Mouse (Mus musculus): ENCODE data around the gene Dmxl2. TPM values are rescaled to one million over a fixed set of nuclear protein-coding genes. Genes with fewer than 3 reads are reported as not detected.
A peak's percentile ranks its signal among the peaks of the same experiment; 100 is the strongest.

The Dmxl2 gene
- polyA plus RNA-seq (2015; fragmentation: Nextera tagmentation; extraction: Ambion mirVana) = 0.96 and 1.4 TPM in 2 replicates

DNA sequence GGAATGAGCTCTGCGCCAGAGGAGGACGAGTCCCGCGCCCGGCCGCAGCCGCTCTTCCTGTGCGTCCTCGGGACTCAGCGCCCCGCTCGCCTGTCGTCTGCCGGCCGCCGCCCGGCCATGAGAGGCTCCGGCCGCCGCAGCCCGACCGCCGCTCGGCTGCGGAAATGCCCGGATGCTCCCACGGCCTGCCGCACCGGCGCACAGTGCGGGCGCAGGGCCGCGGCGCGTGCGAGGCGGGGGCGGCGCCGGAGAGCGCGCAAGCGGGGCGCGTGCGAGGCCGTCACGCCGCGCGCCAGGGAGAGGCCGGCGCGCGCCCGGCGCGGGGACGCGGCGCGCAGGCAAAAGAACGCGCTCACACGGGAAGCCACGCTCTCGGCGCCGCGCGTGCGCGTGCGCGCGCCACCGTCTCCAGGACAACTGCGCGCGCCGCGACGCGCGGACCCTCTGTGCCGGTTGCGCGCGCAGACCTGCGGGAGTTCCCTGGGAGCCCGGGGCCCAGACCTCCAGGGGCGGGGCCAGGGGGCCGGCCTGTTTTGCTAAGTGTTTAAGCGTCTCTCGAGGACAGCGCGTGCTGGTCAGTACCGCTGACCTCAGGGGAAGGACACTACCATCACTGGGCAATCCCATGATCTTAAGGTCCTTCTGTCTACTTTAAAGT lies at the start of gene Dmxl2:
TSS of gene Dmxl2 (minus strand) at position 174 of the 658 bp plus-strand sequence.
- WGBS (ENCODE audit: insufficient replicate concordance) = under 1% methylated on average over 90 of the region's 99 CpGs
- Histone ChIP-seq H3K9me3 (replicated peaks; ENCODE audit: control insufficient read depth, low read length) (no peaks in the 10 kb centered on the region), H3K27me3 (ENCODE audit: control insufficient read depth, insufficient read depth, low read depth, low read length) (peaks cover 31% of the 10 kb centered on the region), H3K36me3 (ENCODE audit: control insufficient read depth, insufficient read depth) (no peaks in the 10 kb centered on the region), H3K27ac (ENCODE audit: low read length) (peak within 1 kb of the TSS; percentile 48; the same call in 1 of the 2 replicates), H3K4me3 (ENCODE audit: low read depth, low read length) (peak within 1 kb of the TSS; percentile 66), H3K9ac (ENCODE audit: low read depth, low read length) (peak within 1 kb of the TSS; percentile 60), H3K4me2 (ENCODE audit: low read depth, low read length) (peak within 1 kb of the TSS; percentile 78), H3K4me1 (ENCODE audit: control insufficient read depth, low read depth, low read length) (no peaks in the 10 kb centered on the region; the same call in 1 of the 2 replicates)
- peak; percentile 86 for ATAC-seq (ENCODE audit: low read depth)

- Histone ChIP-seq H3K4me2 (ENCODE audit: low read depth, low read length) (no peak overlapping the region), H3K9me3 (replicated peaks; ENCODE audit: control insufficient read depth, low read length) (no peaks in the 10 kb centered on the region), H3K4me1 (ENCODE audit: control insufficient read depth, low read depth, low read length) (no peaks in the 10 kb centered on the region), H3K9ac (ENCODE audit: low read depth, low read length) (no peak overlapping the region), H3K27ac (ENCODE audit: low read length) (no peak overlapping the region), H3K4me3 (ENCODE audit: low read depth, low read length) (no peak overlapping the region), H3K27me3 (ENCODE audit: control insufficient read depth, insufficient read depth, low read depth, low read length) (no peaks in the 10 kb centered on the region), H3K36me3 (ENCODE audit: control insufficient read depth, insufficient read depth) (no peaks in the 10 kb centered on the region)
- 66% methylated on average over 6 of the region's 6 CpGs for WGBS (ENCODE audit: insufficient replicate concordance)
- no peak for ATAC-seq (ENCODE audit: low read depth)
Observed at GRCm38 (mm10) chr9:54549433-54549832, 48.0 kb upstream of the Dmxl2 start.

DNA sequence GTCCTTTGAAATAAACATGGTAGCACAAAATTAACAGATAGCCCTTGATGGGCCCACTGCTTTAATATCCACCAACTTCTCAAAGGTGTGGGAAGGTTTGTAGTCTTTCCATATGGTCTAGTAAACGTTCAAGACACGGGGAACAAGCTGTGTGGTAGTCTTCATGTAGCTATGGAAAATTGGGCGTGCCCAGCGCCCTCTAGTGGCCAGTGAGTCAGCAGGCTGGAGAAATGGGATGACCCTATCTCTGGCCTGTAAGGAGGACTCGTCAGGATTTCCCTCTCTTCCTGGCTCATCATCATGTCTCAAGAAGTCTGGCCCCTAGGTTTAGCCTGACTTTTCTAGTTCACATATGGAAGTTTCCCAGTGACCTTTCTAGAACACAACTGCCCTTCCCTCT lies 46.1 kb upstream of the Dmxl2 start:
- no peak overlapping the region for H3K4me3 ChIP-seq (ENCODE audit: low read depth, low read length)
- no peak for ATAC-seq (ENCODE audit: low read depth)
- WGBS (ENCODE audit: insufficient replicate concordance) = 2% methylated on average over 5 of the region's 5 CpGs

DNA sequence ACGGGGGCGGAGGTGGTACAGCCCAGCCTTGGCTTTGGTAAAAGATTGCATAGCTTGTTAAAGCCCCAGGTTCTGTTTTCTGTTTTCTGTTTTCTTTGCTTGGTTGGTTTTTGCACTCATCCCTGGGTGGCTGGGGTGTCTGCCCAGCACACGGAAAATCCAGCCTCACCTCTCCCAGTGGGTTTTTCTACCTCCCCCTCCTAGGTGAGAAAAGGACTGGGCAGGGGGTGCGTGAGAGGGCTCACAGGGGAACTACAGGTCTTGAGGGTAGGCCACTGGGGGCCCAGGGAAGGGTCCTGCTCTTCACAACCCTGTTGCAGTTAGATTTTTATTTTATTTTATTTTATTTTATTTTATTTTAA lies 43.5 kb upstream of the Dmxl2 start:
- Histone ChIP-seq H3K4me2 (ENCODE audit: low read depth, low read length) (no peak overlapping the region), H3K36me3 (ENCODE audit: control insufficient read depth, insufficient read depth) (no peaks in the 10 kb centered on the region), H3K9ac (ENCODE audit: low read depth, low read length) (no peak overlapping the region), H3K27me3 (ENCODE audit: control insufficient read depth, insufficient read depth, low read depth, low read length) (no peaks in the 10 kb centered on the region), H3K4me1 (ENCODE audit: control insufficient read depth, low read depth, low read length) (no peaks in the 10 kb centered on the region), H3K4me3 (ENCODE audit: low read depth, low read length) (no peak overlapping the region), H3K27ac (ENCODE audit: low read length) (no peak overlapping the region), H3K9me3 (replicated peaks; ENCODE audit: control insufficient read depth, low read length) (no peaks in the 10 kb centered on the region)
- no peak for ATAC-seq (ENCODE audit: low read depth)
- WGBS (ENCODE audit: insufficient replicate concordance) = 68% methylated on average over 4 of the region's 4 CpGs

More for the DNA sequence above, 46.1 kb upstream of the Dmxl2 start:
- no peaks in the 10 kb centered on the region for H3K36me3 ChIP-seq (ENCODE audit: control insufficient read depth, insufficient read depth)
- no peak overlapping the region for H3K27ac ChIP-seq (ENCODE audit: low read length)
- H3K4me2 ChIP-seq (ENCODE audit: low read depth, low read length) = no peak overlapping the region
- H3K9me3 ChIP-seq (replicated peaks; ENCODE audit: control insufficient read depth, low read length) = no peaks in the 10 kb centered on the region
- H3K4me1 ChIP-seq (ENCODE audit: control insufficient read depth, low read depth, low read length) = no peaks in the 10 kb centered on the region
- no peak overlapping the region for H3K9ac ChIP-seq (ENCODE audit: low read depth, low read length)
- H3K27me3 ChIP-seq (ENCODE audit: control insufficient read depth, insufficient read depth, low read depth, low read length) = no peaks in the 10 kb centered on the region

- H3K9ac ChIP-seq (ENCODE audit: low read depth, low read length) = no peak overlapping the region
- no peaks in the 10 kb centered on the region for H3K9me3 ChIP-seq (replicated peaks; ENCODE audit: control insufficient read depth, low read length)
- no peaks in the 10 kb centered on the region for H3K4me1 ChIP-seq (ENCODE audit: control insufficient read depth, low read depth, low read length)
- ATAC-seq (ENCODE audit: low read depth) = no peak
- no peaks in the 10 kb centered on the region for H3K36me3 ChIP-seq (ENCODE audit: control insufficient read depth, insufficient read depth)
- H3K27me3 ChIP-seq (ENCODE audit: control insufficient read depth, insufficient read depth, low read depth, low read length) = no peaks in the 10 kb centered on the region
- H3K4me3 ChIP-seq (ENCODE audit: low read depth, low read length) = no peak overlapping the region
- WGBS (ENCODE audit: insufficient replicate concordance) = 64% methylated on average over 9 of the region's 9 CpGs
- H3K27ac ChIP-seq (ENCODE audit: low read length) = no peak overlapping the region
- H3K4me2 ChIP-seq (ENCODE audit: low read depth, low read length) = no peak overlapping the region
Observed at GRCm38 (mm10) chr9:54544212-54544953, 43.0 kb upstream of the Dmxl2 start.

DNA sequence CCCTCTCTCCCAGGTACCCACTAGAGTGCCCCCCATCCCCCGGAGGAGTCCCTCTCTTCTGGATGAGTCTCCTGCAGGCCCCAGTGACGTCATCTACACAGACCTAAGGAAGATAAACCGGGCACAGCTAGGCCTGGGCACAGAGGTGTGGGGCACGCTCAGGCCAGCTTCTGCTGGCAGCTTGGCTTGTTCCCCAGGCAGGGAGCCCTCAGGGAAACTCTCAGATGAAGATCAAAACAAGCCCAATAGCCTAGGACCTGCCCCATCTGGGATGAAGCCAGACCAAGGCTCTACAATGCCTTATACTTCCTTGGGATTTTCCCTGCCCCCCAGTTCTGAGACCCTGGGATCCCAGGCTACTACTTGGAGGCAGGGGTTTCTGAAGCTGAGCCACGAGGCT lies 39.4 kb upstream of the Dmxl2 start:
- Histone ChIP-seq H3K4me2 (ENCODE audit: low read depth, low read length) (no peak overlapping the region), H3K4me1 (ENCODE audit: control insufficient read depth, low read depth, low read length) (no peaks in the 10 kb centered on the region), H3K9ac (ENCODE audit: low read depth, low read length) (no peak overlapping the region), H3K36me3 (ENCODE audit: control insufficient read depth, insufficient read depth) (no peaks in the 10 kb centered on the region), H3K4me3 (ENCODE audit: low read depth, low read length) (no peak overlapping the region), H3K27me3 (ENCODE audit: control insufficient read depth, insufficient read depth, low read depth, low read length) (no peaks in the 10 kb centered on the region), H3K9me3 (replicated peaks; ENCODE audit: control insufficient read depth, low read length) (no peaks in the 10 kb centered on the region), H3K27ac (ENCODE audit: low read length) (no peak overlapping the region)
- 48% methylated on average over 5 of the region's 5 CpGs for WGBS (ENCODE audit: insufficient replicate concordance)
- no peak for ATAC-seq (ENCODE audit: low read depth)

DNA sequence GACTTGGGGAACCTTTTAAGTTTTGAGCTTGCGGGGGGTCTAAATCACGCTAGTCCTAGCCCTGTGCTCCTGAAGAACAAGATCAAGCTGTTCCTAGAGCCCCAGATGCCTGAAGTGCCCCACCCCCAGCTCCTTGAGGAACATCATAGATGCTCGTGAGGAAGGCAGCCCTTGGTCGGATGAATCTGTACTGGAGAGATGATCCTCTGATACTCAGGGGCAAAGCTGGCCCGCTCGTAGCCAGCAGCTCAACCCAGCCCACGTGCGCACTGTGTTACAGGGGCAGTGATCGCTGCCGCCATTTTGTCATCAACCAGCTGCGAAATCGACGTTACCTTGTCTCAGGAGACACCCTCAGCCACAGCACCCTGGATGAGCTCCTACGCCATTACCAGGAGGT lies 37.3 kb upstream of the Dmxl2 start, which contains the start of gene Sh2d7:
TSS of gene Sh2d7 (plus strand) at position 301 of the 400 bp plus-strand sequence.
- no peaks in the 10 kb centered on the region for H3K36me3 ChIP-seq (ENCODE audit: control insufficient read depth, insufficient read depth)
- no peak within 1 kb of the TSS for H3K27ac ChIP-seq (ENCODE audit: low read length)
- no peak for ATAC-seq (ENCODE audit: low read depth)
- H3K4me2 ChIP-seq (ENCODE audit: low read depth, low read length) = no peak within 1 kb of the TSS
- no peaks in the 10 kb centered on the region for H3K27me3 ChIP-seq (ENCODE audit: control insufficient read depth, insufficient read depth, low read depth, low read length)
- no peaks in the 10 kb centered on the region for H3K4me1 ChIP-seq (ENCODE audit: control insufficient read depth, low read depth, low read length)
- H3K9ac ChIP-seq (ENCODE audit: low read depth, low read length) = no peak within 1 kb of the TSS
- no peaks in the 10 kb centered on the region for H3K9me3 ChIP-seq (replicated peaks; ENCODE audit: control insufficient read depth, low read length)
- no peak within 1 kb of the TSS for H3K4me3 ChIP-seq (ENCODE audit: low read depth, low read length)
- WGBS (ENCODE audit: insufficient replicate concordance) = 79% methylated on average over 14 of the region's 14 CpGs

DNA sequence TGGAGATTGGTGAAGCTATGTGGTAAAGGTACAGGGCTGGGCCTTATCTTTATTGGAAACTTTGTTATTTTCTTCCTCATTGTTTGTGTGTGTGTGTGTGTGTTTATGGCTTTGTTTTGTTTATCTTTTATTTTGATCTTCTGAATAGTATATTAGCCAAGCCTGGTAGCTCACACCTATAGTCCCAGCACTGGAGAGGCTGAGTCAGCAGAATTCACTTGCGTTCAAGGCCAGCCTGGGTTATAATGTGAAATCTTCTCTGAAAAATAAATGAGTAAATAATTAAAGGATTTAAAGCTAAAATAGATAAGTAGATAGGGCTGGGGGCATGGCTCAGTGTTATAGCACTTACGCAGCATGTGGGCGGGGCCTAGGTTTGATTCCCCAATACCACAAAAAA lies 36.8 kb upstream of the Dmxl2 start:
- Histone ChIP-seq H3K9ac (ENCODE audit: low read depth, low read length) (no peak overlapping the region), H3K9me3 (replicated peaks; ENCODE audit: control insufficient read depth, low read length) (no peaks in the 10 kb centered on the region), H3K27ac (ENCODE audit: low read length) (no peak overlapping the region), H3K36me3 (ENCODE audit: control insufficient read depth, insufficient read depth) (no peaks in the 10 kb centered on the region), H3K4me1 (ENCODE audit: control insufficient read depth, low read depth, low read length) (no peaks in the 10 kb centered on the region), H3K27me3 (ENCODE audit: control insufficient read depth, insufficient read depth, low read depth, low read length) (no peaks in the 10 kb centered on the region), H3K4me3 (ENCODE audit: low read depth, low read length) (no peak overlapping the region), H3K4me2 (ENCODE audit: low read depth, low read length) (no peak overlapping the region)
- WGBS (ENCODE audit: insufficient replicate concordance) = 76% methylated on average over 3 of the region's 3 CpGs
- no peak for ATAC-seq (ENCODE audit: low read depth)

DNA sequence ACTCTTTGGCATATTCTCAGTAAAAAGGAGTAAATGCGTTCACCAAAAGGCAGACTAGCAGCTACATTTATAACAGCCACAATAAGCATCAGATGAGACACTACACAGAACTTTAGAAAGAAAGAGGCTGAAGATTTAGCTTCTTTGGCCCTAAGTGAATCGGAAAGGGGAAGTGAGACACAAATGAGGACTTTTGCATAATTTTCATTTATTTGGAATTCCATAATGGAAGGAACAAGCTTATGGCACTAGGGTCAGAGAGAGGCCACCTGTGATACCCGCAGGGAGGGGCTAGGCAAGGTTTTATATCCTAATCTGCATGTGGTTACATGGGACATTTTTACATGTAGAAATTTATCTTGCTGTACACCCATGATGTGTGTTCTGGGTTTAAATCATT lies 36.1 kb upstream of the Dmxl2 start:
- Histone ChIP-seq H3K4me1 (ENCODE audit: control insufficient read depth, low read depth, low read length) (no peaks in the 10 kb centered on the region), H3K36me3 (ENCODE audit: control insufficient read depth, insufficient read depth) (no peaks in the 10 kb centered on the region), H3K9me3 (replicated peaks; ENCODE audit: control insufficient read depth, low read length) (no peaks in the 10 kb centered on the region), H3K9ac (ENCODE audit: low read depth, low read length) (no peak overlapping the region), H3K4me3 (ENCODE audit: low read depth, low read length) (no peak overlapping the region), H3K27ac (ENCODE audit: low read length) (no peak overlapping the region), H3K4me2 (ENCODE audit: low read depth, low read length) (no peak overlapping the region), H3K27me3 (ENCODE audit: control insufficient read depth, insufficient read depth, low read depth, low read length) (no peaks in the 10 kb centered on the region)
- 52% methylated on average over 3 of the region's 3 CpGs for WGBS (ENCODE audit: insufficient replicate concordance)
- ATAC-seq (ENCODE audit: low read depth) = no peak

Measured in liver, embryonic 16.5 days (tissue).